Mouse (Mus musculus) lung, embryonic 14.5 days (tissue): ENCODE measurements around the gene Cdh22. TPM values are rescaled to one million over a fixed set of nuclear protein-coding genes. Genes with fewer than 3 reads are reported as not detected.
A peak's percentile ranks its signal among the peaks of the same experiment; 100 is the strongest.

Source experiments
- ATAC-seq: fragments of 200-750 bp; cut with Nextera tagmentation; 2 replicates; pipeline ENCODE4 v1.8.0; 2017; ENCODE audit warnings: mild to moderate bottlenecking, moderate TSS enrichment, moderate library complexity; ENCODE audit not compliant: insufficient read depth
- DNase-seq: peaks from one replicate; pipeline ENCODE4 v3.0.0-alpha.2; 2015
- H3K27ac ChIP-seq: fragments of 300-500 bp; sonication (generic); 2 replicates; pipeline ENCODE4 v1.5.1; 2014; ENCODE audit warnings: low read depth, mild to moderate bottlenecking, moderate library complexity
- H3K27me3 ChIP-seq: fragments of 300-500 bp; sonication (generic); 2 replicates; pipeline ENCODE4 v1.6.1; 2014; ENCODE audit warnings: low read length, control low read depth; ENCODE audit not compliant: insufficient read depth
- H3K36me3 ChIP-seq: fragments of 300-500 bp; sonication (generic); 2 replicates; pipeline ENCODE4 v1.6.1; 2014; ENCODE audit warnings: control low read depth; ENCODE audit not compliant: insufficient read depth
- H3K4me1 ChIP-seq: fragments of 300-500 bp; sonication (generic); 2 replicates; pipeline ENCODE4 v1.6.1; 2014; ENCODE audit warnings: antibody characterized with exemption, control low read depth; ENCODE audit not compliant: insufficient read depth
- H3K4me2 ChIP-seq: fragments of 300-500 bp; sonication (generic); 2 replicates; pipeline ENCODE4 v1.6.1; 2014; ENCODE audit warnings: mild to moderate bottlenecking
- H3K4me3 ChIP-seq: fragments of 300-500 bp; sonication (generic); 2 replicates; pipeline ENCODE4 v1.5.1; 2014; ENCODE audit warnings: low read depth, low read length
- H3K9ac ChIP-seq: fragments of 300-500 bp; sonication (generic); 2 replicates; pipeline ENCODE4 v1.6.1; 2014
- H3K9me3 ChIP-seq: fragments of 300-500 bp; sonication (generic); 2 replicates; pipeline ENCODE4 v1.6.1; 2016; ENCODE audit warnings: low read depth, low read length, control low read depth
- CTCF ChIP-seq: IDR thresholded peaks from 2 replicates; pipeline ENCODE4 v1.5.1; 2016; ENCODE audit warnings: antibody characterized with exemption, low read depth
- WGBS: fragments of 180-500 bp; shearing (Covaris S2); extraction: QIAGEN DNeasy Blood & Tissue Kit; methylation state at CpG from one replicate; pipeline ENCODE4 v1.1.7; 2014; 5-methylcytosine and 5-hydroxymethylcytosine counted together
- polyA plus RNA-seq: library from polyadenylated mRNA; unstranded; fragments of >200 nt; fragmentation: Nextera tagmentation; extraction: Ambion mirVana; gene quantifications from 2 replicates; pipeline ENCODE4 v1.2.1, GENCODE M21; 2014

The Cdh22 gene
- polyA plus RNA-seq, 1 experiment from 2014 or later = 1.5 TPM

DNA sequence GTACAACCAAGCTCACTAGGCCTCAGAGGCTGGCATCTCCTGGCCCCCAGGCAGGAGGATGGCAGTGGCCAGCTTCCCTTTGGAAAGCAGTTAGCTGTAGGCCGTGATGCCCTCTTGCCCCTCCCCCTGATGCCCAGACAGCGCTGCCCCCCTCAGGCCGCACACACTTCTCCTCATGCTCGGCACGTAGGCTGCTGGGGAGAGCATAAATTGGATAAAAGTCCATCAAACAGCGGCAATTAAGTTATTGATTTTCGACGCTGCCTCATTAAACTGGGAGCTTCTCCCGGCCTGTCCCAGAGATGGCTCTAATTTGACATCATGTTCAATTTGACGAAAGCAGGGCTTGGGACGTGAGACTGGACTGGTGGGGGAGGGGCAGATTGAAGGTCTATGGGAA, 76.8 kb downstream of the Cdh22 start:
- Histone ChIP-seq H3K9me3 (no peaks in the 10 kb centered on the region), H3K9ac (no peak overlapping the region), H3K36me3 (no peaks in the 10 kb centered on the region), H3K27ac (no peak overlapping the region), H3K4me2 (no peak overlapping the region), H3K4me3 (no peak overlapping the region), H3K4me1 (no peaks in the 10 kb centered on the region), H3K27me3 (no peaks in the 10 kb centered on the region)
- WGBS = 71% methylated on average over 11 of the region's 11 CpGs
- TF ChIP-seq CTCF = no peak
- no peak for ATAC-seq
- no peak for DNase-seq

DNA sequence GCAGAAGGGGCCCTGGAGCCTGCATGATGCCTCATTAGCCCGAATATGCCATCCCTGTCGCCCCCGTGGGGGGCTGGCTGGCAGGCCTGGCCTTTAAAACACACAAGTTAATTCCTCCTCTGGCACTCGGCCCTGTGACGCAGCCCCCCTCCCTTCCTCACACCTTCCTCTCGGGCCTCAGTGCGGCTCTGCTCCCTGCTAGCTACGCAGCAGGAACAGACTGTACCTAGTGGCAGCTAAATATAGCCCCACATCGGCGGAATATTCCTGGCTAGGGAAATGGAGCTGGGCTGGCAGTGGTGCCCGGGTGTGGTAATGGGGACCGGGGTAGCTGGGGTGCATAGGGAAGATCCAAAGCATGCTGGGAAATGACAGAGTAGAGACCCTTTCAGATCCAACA, 81.6 kb downstream of the Cdh22 start:
- no peak for DNase-seq
- Histone ChIP-seq H3K4me1 (no peaks in the 10 kb centered on the region), H3K4me3 (no peak overlapping the region), H3K4me2 (no peak overlapping the region), H3K27me3 (no peaks in the 10 kb centered on the region), H3K9me3 (no peaks in the 10 kb centered on the region), H3K27ac (no peak overlapping the region), H3K36me3 (no peaks in the 10 kb centered on the region), H3K9ac (no peak overlapping the region)
- ATAC-seq = no peak
- no peak for TF ChIP-seq CTCF
- WGBS = 17% methylated on average over 12 of the region's 12 CpGs

DNA sequence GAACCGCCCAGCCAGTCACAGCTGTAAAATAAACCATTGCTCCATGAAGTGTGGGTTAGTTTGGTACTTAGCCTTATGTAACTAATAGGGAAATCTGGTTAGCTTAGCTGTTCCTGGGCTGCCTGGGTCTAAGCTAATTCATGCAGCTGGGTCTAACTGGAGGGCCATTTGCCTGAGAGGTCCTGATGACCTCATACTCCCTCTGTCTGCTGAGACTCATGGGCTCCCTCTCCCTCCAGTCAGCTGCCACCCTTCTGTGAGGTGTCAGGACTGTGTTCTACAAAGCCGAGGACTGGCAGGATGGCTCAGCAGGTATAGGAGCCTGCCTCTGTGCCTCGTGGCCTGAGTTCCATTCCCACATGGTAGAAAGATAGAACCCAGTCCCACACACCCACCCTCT, 84.9 kb downstream of the Cdh22 start:
- Histone ChIP-seq H3K27me3 (no peaks in the 10 kb centered on the region), H3K4me1 (no peaks in the 10 kb centered on the region), H3K9me3 (no peaks in the 10 kb centered on the region), H3K9ac (no peak overlapping the region), H3K27ac (no peak overlapping the region), H3K4me2 (no peak overlapping the region), H3K36me3 (no peaks in the 10 kb centered on the region), H3K4me3 (no peak overlapping the region)
- 39% methylated on average over 3 of the region's 3 CpGs for WGBS
- no peak for TF ChIP-seq CTCF
- ATAC-seq = no peak
- DNase-seq = no peak

DNA sequence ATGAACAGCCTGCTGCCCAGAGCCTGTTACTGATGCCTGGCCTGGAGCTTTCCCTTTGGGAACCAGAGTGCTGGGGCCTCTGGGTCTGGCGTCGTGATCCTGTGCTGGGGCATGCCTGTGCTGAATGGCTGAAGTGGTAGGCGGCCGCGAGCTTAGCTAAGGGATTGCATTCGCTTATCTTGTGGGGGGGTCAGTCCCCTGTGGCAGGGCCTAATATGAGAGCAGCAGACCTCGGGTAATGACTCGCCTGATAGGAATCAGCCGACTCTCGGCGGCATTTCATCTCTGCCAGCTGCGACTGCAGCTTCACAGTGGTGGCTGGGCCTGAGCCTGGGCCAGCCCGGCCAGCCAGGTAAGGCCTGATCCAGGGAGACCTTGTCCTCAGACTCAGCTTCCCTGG, 88.8 kb downstream of the Cdh22 start:
- Histone ChIP-seq H3K27me3 (peaks cover 14% of the 10 kb centered on the region; the same call in 1 of the 2 replicates), H3K27ac (no peak overlapping the region), H3K9ac (no peak overlapping the region), H3K4me2 (no peak overlapping the region), H3K4me1 (no peaks in the 10 kb centered on the region), H3K36me3 (no peaks in the 10 kb centered on the region), H3K9me3 (no peaks in the 10 kb centered on the region), H3K4me3 (no peak overlapping the region)
- DNase-seq (no peak), ATAC-seq (no peak)
- 52% methylated on average over 13 of the region's 13 CpGs for WGBS
- no peak for TF ChIP-seq CTCF

DNA sequence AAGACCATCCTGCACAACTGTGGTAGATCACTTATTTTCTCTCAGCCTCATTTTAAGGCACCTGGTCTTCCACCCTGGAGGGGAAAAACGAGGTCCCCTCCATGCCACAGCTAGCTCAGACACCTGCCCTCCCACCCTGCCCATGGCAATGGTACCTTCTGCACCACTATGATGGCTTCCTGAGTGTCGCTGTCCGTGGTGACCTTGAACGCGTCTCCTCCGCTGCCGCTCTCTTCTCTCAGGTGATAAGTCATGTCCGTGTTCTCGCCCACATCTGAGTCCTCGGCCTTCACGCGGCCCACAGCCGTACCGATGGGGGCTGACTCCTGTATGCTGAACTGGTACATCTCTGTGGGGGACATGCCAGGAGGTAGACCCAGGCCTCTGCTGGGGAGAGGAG, 91.2 kb downstream of the Cdh22 start:
- DNase-seq (no peak), ATAC-seq (no peak)
- Histone ChIP-seq H3K27me3 (peaks cover 16% of the 10 kb centered on the region; the same call in 1 of the 2 replicates), H3K36me3 (no peaks in the 10 kb centered on the region), H3K9ac (no peak overlapping the region), H3K9me3 (no peaks in the 10 kb centered on the region), H3K4me3 (no peak overlapping the region), H3K27ac (no peak overlapping the region), H3K4me2 (no peak overlapping the region), H3K4me1 (no peaks in the 10 kb centered on the region)
- 60% methylated on average over 14 of the region's 14 CpGs for WGBS
- TF ChIP-seq CTCF = no peak

DNA sequence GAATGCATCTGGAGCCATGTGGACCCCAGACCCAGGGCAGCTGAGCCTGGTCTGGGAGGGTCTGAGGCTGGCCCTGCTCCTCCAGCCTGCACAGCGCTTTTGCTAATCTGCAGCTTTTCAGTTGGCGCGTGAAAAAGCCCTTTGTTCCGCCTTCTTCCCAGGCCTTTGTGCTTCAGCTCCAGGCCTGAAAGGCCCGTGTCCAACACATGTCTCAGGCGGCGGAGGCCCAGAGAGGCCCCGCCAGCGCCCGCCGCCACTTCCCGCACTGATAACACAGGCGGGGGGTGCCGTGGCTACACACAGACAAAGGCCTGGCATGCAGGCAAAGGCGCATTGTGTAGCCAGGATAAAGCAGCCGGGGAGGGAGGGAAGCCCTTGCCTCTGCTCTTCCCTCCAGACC, 98.6 kb downstream of the Cdh22 start:
- Histone ChIP-seq H3K4me2 (0 out of 2 replicates have a peak overlapping the region, but pooled peaks have one; percentile 8), H3K27ac (no peak overlapping the region), H3K4me3 (no peak overlapping the region), H3K27me3 (peaks cover 4% of the 10 kb centered on the region; the same call in 1 of the 2 replicates), H3K9me3 (no peaks in the 10 kb centered on the region), H3K9ac (peak overlapping the region; percentile 9; the same call in 1 of the 2 replicates), H3K4me1 (0 out of 2 replicates have a peak, but pooled peaks cover 4% of the 10 kb centered on the region), H3K36me3 (no peaks in the 10 kb centered on the region)
- peak; percentile 46 for DNase-seq
- TF ChIP-seq CTCF = no peak
- 12% methylated on average over 16 of the region's 16 CpGs for WGBS
- ATAC-seq = peak; percentile 33; the same call in 1 of the 2 replicates

DNA sequence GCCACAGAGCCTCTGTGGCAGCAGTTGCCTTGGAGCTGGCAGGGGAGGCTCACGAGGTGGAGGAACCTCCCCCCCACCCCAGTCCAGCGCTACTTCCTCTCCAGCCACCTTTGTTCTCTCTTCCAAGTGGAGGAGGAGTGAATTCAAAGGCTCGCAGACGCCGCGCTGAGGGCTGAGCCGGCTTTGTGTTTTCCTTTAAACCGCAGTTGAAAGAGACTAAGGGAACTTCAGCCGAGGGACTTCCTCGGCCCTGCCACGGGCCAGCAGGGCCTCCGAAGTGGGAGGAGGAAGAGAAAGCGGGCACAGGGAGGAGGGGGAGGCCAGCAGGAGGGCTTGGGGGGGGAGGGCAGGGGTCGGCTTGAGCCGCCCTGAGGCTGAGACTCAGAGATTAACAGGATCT, 101.1 kb downstream of the Cdh22 start:
- Histone ChIP-seq H3K27me3 (no peaks in the 10 kb centered on the region), H3K4me1 (0 out of 2 replicates have a peak, but pooled peaks cover 4% of the 10 kb centered on the region), H3K4me3 (no peak overlapping the region), H3K9ac (no peak overlapping the region; the same call in 1 of the 2 replicates), H3K4me2 (peak overlapping the region; percentile 35; the same call in 1 of the 2 replicates), H3K36me3 (no peaks in the 10 kb centered on the region), H3K27ac (peak overlapping the region; percentile 65), H3K9me3 (no peaks in the 10 kb centered on the region)
- ATAC-seq (peak; percentile 53; the same call in 1 of the 2 replicates), DNase-seq (peak; percentile 67)
- under 1% methylated on average over 15 of the region's 15 CpGs for WGBS
- no peak for TF ChIP-seq CTCF

DNA sequence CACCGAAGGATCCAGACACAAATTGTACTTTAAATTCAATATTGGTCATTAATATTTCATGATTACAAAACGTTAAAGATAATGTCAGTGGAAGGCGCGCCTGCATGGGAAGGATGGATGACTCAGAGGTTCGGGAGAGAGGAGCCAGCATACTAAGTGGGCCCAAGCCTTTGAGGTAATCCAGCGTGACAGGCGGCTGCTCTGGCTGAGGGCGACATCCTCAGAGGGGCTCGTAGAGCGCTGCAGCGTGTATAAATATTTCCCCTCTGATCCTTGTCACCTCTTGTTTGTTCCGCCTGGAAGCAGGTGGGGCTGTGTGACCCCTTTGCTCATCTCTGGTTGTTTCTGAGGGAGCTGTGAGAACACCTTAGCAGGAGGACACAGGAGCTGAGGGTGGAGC, 103.2 kb downstream of the Cdh22 start:
- Histone ChIP-seq H3K9me3 (no peaks in the 10 kb centered on the region), H3K4me3 (no peak overlapping the region), H3K4me1 (no peaks in the 10 kb centered on the region), H3K36me3 (no peaks in the 10 kb centered on the region), H3K27ac (no peak overlapping the region), H3K27me3 (peaks cover 3% of the 10 kb centered on the region; the same call in 1 of the 2 replicates), H3K4me2 (no peak overlapping the region), H3K9ac (no peak overlapping the region)
- DNase-seq (no peak), ATAC-seq (no peak)
- 21% methylated on average over 12 of the region's 12 CpGs for WGBS
- TF ChIP-seq CTCF = no peak
